Mouse (Mus musculus): Measurements from ENCODE around the gene Cercam. TPM values are rescaled to one million over a fixed set of nuclear protein-coding genes. Genes with fewer than 3 reads are reported as not detected.
A peak's percentile ranks its signal among the peaks of the same experiment; 100 is the strongest.
"Not testable (repeated sequence)": the region's sequence is repeated elsewhere in the genome, so short reads cannot be mapped to it uniquely, and the experiment has no call there.

Gene Cercam
- polyA plus RNA-seq, 1 experiment = 10.1 TPM

DNA sequence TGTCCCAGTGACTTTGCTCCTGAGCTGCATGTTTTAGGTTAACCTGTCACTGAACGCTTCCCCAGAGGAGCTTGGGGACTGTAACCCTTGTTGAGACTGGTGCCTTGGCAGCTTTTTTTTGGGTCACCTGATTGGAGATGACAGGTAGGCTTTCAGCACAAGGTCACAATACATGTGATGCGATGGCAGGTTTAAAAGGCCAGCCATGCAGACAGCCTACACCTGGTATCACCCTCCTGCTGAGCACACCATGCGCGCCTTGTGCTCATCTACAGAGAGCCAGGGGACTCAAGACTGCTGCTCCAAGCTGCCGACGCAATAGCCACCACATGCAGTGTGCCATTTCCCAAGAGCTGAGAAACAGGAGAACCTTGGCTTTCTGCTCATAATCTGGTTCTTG is 22.8 kb downstream of the Cercam start:
- Histone ChIP-seq H3K4me1 (ENCODE audit: control insufficient read depth, insufficient read depth, low read length) (peaks cover 19% of the 10 kb centered on the region), H3K27ac (ENCODE audit: insufficient read depth, low read depth, low read length) (no peak overlapping the region), H3K4me3 (ENCODE audit: insufficient read depth, low read length) (no peak overlapping the region)
- TF ChIP-seq POLR2A (IDR thresholded peaks at IDR 0.05; ENCODE audit: borderline replicate concordance, low read depth, low read length) = no peak
- no peak for TF ChIP-seq CTCF (IDR thresholded peaks at IDR 0.05; ENCODE audit: low read depth, low read length)

- no peak for TF ChIP-seq POLR2A (IDR thresholded peaks at IDR 0.05; ENCODE audit: borderline replicate concordance, low read depth, low read length)
- no peak for TF ChIP-seq CTCF (IDR thresholded peaks at IDR 0.05; ENCODE audit: low read depth, low read length)
These were observed 27.1 kb downstream of the Cercam start for GRCm38 (mm10) chr2:29896071-29896470.

GRCm38 (mm10) chr2:29897366-29897765 is 28.4 kb downstream of the Cercam start:
- Histone ChIP-seq H3K4me1 (ENCODE audit: control insufficient read depth, insufficient read depth, low read length) (no peaks in the 10 kb centered on the region), H3K4me3 (ENCODE audit: insufficient read depth, low read length) (no peak overlapping the region), H3K27ac (ENCODE audit: insufficient read depth, low read depth, low read length) (no peak overlapping the region)
- TF ChIP-seq CTCF (IDR thresholded peaks at IDR 0.05; ENCODE audit: low read depth, low read length) = no peak
- no peak for TF ChIP-seq POLR2A (IDR thresholded peaks at IDR 0.05; ENCODE audit: borderline replicate concordance, low read depth, low read length)

More at GRCm38 (mm10) chr2:29896071-29896470, 27.1 kb downstream of the Cercam start:
- peaks cover under 1% of the 10 kb centered on the region for H3K4me1 ChIP-seq (ENCODE audit: control insufficient read depth, insufficient read depth, low read length)
- no peak overlapping the region for H3K27ac ChIP-seq (ENCODE audit: insufficient read depth, low read depth, low read length)
- no peak overlapping the region for H3K4me3 ChIP-seq (ENCODE audit: insufficient read depth, low read length)

DNA sequence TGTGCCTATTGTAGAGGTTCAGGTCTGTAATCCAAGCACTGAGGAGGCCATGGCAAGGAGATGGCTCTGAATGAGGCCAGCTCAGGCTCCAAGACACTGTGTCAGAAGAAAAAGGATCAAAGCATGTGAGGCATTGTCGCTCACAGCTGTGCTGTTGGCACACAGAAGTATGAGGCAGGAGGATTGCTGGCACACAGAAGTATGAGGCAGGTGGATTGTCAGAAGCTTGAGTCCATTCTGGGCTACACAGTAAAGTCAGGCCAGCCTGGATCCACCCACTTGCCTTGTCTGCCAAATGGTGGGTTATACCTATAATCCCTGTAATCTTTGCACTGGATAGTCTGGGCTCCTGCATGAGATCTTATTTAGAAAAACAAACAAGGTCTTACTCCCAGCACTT is 29.1 kb downstream of the Cercam start:
- TF ChIP-seq CTCF (IDR thresholded peaks at IDR 0.05; ENCODE audit: low read depth, low read length) = no peak
- no peak for TF ChIP-seq POLR2A (IDR thresholded peaks at IDR 0.05; ENCODE audit: borderline replicate concordance, low read depth, low read length)

DNA sequence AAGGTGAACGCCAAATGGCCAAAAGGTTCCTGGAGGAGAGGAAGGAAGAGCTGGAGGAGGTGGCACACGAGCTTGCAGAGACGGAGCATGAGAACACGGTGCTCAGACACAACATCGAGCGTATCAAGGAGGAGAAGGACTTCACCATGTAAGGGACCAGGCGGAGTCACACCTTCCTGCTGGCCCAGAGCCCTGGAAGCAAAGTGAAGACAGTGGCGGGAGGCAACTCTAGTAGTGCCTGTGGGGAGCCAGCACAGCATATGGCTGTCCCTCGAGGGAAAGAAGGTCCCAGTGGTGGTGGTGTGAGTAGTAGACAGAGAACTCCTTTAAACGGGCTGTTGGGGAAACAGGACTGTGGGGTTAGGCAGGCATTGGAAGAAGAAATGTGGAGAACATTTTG is 33.2 kb downstream of the Cercam start:
- no peak overlapping the region for H3K27ac ChIP-seq (ENCODE audit: insufficient read depth, low read depth, low read length)
- TF ChIP-seq POLR2A (IDR thresholded peaks at IDR 0.05; ENCODE audit: borderline replicate concordance, low read depth, low read length) (no peak), CTCF (IDR thresholded peaks at IDR 0.05; ENCODE audit: low read depth, low read length) (no peak)
- no peak overlapping the region for H3K4me3 ChIP-seq (ENCODE audit: insufficient read depth, low read length)
- H3K4me1 ChIP-seq (ENCODE audit: control insufficient read depth, insufficient read depth, low read length) = no peaks in the 10 kb centered on the region

More for the DNA sequence above, 29.1 kb downstream of the Cercam start:
- Histone ChIP-seq H3K27ac (ENCODE audit: insufficient read depth, low read depth, low read length) (no peak overlapping the region), H3K4me3 (ENCODE audit: insufficient read depth, low read length) (no peak overlapping the region), H3K4me1 (ENCODE audit: control insufficient read depth, insufficient read depth, low read length) (no peaks in the 10 kb centered on the region)

DNA sequence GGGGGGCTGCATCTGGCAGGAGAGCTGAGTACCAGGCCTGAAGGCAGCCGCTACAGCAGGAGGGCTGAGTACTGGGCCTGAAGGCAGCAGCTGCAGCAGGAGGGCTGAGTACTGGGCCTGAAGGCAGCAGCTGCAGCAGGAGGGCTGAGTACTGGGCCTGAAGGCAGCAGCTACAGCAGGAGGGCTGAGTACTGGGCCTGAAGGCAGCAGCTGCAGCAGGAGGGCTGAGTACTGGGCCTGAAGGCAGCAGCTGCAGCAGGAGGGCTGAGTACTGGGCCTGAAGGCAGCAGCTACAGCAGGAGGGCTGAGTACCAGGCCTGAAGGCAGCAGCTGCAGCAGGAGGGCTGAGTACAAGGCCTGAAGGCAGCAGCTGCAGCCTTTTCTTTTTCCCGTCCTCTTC is 39.2 kb downstream of the Cercam start:
- not testable (repeated sequence) for H3K4me3 ChIP-seq (ENCODE audit: insufficient read depth, low read length); H3K4me1 ChIP-seq (ENCODE audit: control insufficient read depth, insufficient read depth, low read length); H3K27ac ChIP-seq (ENCODE audit: insufficient read depth, low read depth, low read length)

DNA sequence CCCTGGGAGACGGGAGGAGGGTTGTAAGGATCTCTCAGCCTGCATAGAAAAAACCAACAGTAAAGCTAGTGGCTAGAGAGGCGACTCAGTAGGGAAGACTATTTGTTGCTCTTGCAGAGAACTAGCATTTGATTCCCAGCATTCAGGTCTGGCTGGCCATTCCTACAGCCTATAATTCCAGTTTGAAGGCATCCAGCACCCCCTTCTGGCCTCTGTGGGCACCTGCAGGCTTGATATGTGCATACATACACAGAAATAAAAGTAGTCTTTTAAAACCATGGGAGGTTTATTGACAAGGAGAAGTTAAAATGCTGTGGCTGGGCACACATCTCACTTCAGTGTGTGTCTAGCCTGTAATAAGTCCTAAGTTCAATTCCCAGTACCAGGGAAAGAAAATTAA is 41.1 kb downstream of the Cercam start:
- no peaks in the 10 kb centered on the region for H3K4me1 ChIP-seq (ENCODE audit: control insufficient read depth, insufficient read depth, low read length)
- no peak overlapping the region for H3K4me3 ChIP-seq (ENCODE audit: insufficient read depth, low read length)
- no peak overlapping the region for H3K27ac ChIP-seq (ENCODE audit: insufficient read depth, low read depth, low read length)
- TF ChIP-seq POLR2A (IDR thresholded peaks at IDR 0.05; ENCODE audit: borderline replicate concordance, low read depth, low read length) = no peak
- peak; percentile 30; the same call in 1 of the 2 replicates for TF ChIP-seq CTCF (IDR thresholded peaks at IDR 0.05; ENCODE audit: low read depth, low read length)

GRCm38 (mm10) chr2:29917621-29918020 is 48.7 kb downstream of the Cercam start:
- Histone ChIP-seq H3K27ac (ENCODE audit: insufficient read depth, low read depth, low read length) (no peak overlapping the region), H3K4me3 (ENCODE audit: insufficient read depth, low read length) (no peak overlapping the region), H3K4me1 (ENCODE audit: control insufficient read depth, insufficient read depth, low read length) (no peaks in the 10 kb centered on the region)
- TF ChIP-seq CTCF (IDR thresholded peaks at IDR 0.05; ENCODE audit: low read depth, low read length) (no peak), POLR2A (IDR thresholded peaks at IDR 0.05; ENCODE audit: borderline replicate concordance, low read depth, low read length) (no peak)

GRCm38 (mm10) chr2:29922011-29922410 is 53.0 kb downstream of the Cercam start:
- Histone ChIP-seq H3K27ac (ENCODE audit: insufficient read depth, low read depth, low read length) (no peak overlapping the region), H3K4me1 (ENCODE audit: control insufficient read depth, insufficient read depth, low read length) (no peaks in the 10 kb centered on the region), H3K4me3 (ENCODE audit: insufficient read depth, low read length) (no peak overlapping the region)
- TF ChIP-seq POLR2A (IDR thresholded peaks at IDR 0.05; ENCODE audit: borderline replicate concordance, low read depth, low read length) = no peak
- no peak for TF ChIP-seq CTCF (IDR thresholded peaks at IDR 0.05; ENCODE audit: low read depth, low read length)

DNA sequence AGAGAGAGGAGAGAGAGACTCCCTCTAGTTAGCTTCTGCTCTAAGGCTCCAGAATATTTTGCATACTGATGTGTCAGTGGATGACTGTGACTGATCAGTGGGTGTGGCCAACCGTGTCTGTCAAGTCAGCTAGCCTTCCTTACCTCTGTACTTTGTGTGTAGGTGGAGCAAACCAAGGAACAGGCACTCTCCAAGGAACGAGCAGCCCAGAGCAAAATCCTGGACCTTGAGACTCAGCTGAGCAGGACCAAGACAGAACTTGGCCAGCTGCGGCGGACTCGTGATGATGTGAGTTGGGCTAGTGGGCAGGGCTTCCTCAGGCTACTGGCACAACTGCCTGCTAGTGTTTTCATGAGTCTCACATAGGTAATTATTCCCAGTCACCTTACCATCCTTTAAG is 57.6 kb downstream of the Cercam start:
- H3K27ac ChIP-seq (ENCODE audit: insufficient read depth, low read depth, low read length) = no peak overlapping the region
- no peak overlapping the region for H3K4me3 ChIP-seq (ENCODE audit: insufficient read depth, low read length)
- H3K4me1 ChIP-seq (ENCODE audit: control insufficient read depth, insufficient read depth, low read length) = no peaks in the 10 kb centered on the region
- no peak for TF ChIP-seq CTCF (IDR thresholded peaks at IDR 0.05; ENCODE audit: low read depth, low read length)
- TF ChIP-seq POLR2A (IDR thresholded peaks at IDR 0.05; ENCODE audit: borderline replicate concordance, low read depth, low read length) = no peak

DNA sequence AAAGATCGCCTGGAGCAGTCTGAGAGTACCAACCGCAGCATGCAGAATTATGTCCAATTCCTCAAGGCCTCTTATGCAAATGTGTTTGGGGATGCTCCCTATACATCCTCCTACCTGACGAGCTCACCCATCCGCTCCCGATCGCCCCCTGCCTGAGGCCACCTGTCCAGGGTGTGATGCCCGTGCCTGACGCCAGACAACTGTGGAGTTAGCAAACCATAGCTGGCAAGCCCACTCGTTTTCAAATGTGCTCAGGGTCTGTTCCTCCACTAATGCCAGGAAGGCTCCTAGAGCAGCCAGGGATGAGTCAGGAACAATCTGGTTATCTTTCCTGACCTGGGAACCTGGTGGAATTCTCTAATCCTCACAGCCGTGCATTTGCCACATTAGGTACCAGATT is 61.5 kb downstream of the Cercam start:
- Histone ChIP-seq H3K4me1 (ENCODE audit: control insufficient read depth, insufficient read depth, low read length) (no peaks in the 10 kb centered on the region), H3K27ac (ENCODE audit: insufficient read depth, low read depth, low read length) (no peak overlapping the region), H3K4me3 (ENCODE audit: insufficient read depth, low read length) (no peak overlapping the region)
- TF ChIP-seq POLR2A (IDR thresholded peaks at IDR 0.05; ENCODE audit: borderline replicate concordance, low read depth, low read length) (no peak), CTCF (IDR thresholded peaks at IDR 0.05; ENCODE audit: low read depth, low read length) (no peak)
